Mouse (Mus musculus): ENCODE measurements at regions not wholly inside any gene's neighbourhood (a gene's known extent, or its start where the extent isn't known, plus 50 kb on each side); places are given as distances from the start of the nearest gene placed in this dataset.
"Not testable (repeated sequence)": the region's sequence is repeated elsewhere in the genome, so short reads cannot be mapped to it uniquely, and the experiment has no call there.

DNA sequence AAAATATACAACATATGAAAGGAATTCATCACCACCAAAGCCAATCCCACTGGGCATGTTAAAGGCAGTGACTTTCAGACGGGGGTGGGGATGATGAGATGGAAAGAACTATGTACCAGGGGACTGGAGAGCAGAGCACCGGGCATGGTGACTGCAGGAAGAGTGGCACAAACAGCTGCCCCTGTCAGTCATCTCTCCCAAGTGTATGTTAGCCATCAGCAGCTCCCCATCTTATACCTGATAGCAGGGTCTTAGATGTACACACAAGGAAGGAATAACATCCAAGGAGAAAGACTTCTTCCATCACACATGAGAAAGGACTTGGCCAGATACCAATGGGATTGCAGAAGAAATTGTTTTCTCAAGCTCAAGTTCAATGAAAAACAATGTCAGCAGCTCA, 257.2 kb downstream of the Nuak1 start:
- no peak for DNase-seq (ENCODE audit: low spot score)

DNA sequence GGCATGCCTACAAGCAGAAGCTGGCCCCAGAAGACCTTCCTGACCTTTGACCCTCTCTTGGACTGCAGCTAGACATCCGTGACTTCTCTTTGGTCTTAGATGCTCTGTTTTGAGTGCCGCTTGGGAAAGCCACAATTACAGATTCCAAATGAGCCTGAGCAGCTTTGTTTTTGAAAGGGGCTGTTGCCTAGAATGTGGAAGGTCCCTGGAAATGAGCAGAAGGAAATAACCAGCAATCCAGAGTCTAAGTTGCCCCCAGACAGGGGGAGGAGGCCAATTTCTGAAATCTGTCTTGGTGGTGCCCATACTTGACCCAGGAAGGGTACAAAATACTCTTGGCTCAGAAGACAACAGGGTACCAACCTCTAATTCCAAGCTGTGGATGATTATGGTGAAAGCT, 253.9 kb downstream of the Nuak1 start:
- peak; percentile 62 for DNase-seq (ENCODE audit: low spot score)

DNA sequence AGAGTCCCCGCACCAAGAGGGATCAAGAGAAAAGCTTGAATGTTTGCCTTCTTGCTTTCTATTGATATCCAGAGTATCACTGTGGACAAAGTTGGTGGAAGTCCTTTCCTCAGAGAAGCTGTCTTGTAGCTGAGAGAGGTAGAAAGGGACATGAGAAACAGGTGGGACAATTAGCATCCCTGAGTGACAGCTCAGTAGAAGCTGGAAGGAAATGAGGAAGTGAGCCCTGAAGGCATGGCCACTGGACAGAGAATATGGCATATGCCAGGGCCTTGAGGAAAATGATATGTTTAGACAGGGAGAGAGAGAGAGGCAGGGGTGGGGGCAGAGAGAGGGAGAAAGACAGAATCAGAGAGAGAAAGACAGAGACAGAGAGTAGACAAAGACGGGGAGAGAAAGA, 241.4 kb downstream of the Nuak1 start:
- no peak for DNase-seq (ENCODE audit: low spot score)

DNA sequence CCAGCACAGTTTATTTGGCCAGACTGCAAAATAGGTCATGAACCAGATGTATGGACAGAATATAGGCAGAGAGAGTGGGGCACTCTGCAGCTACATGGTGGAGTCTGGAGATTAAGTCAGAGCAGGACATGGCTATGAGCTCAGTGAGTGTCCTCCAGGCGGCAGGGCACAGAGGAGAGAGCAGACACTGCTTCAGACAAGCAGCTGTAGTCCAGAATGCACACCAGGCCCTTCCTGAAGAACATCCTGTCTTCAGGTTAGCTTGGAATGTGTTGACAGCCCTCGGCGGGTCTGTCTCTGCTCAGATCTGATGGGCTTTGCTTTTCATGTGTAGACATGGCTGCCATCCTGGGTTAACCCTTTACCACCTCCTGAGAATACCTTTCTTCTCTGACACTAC, 238.6 kb downstream of the Nuak1 start:
- DNase-seq (ENCODE audit: low spot score): peak; percentile 32

- DNase-seq (ENCODE audit: low spot score): no peak
These were observed 228.2 kb downstream of the Nuak1 start for GRCm38 (mm10) chr10:84212096-84212785.

GRCm38 (mm10) chr10:84214812-84215211, 225.6 kb downstream of the Nuak1 start:
- DNase-seq (ENCODE audit: low spot score): no peak

GRCm38 (mm10) chr10:84229224-84229921, 211.0 kb downstream of the Nuak1 start:
- no peak for DNase-seq (ENCODE audit: low spot score)

- DNase-seq (ENCODE audit: low spot score): no peak
These were observed 210.2 kb downstream of the Nuak1 start for GRCm38 (mm10) chr10:84230011-84230781.

GRCm38 (mm10) chr10:84235006-84235405, 205.4 kb downstream of the Nuak1 start:
- DNase-seq (ENCODE audit: low spot score): no peak

- no peak for DNase-seq (ENCODE audit: low spot score)
These were observed 204.2 kb downstream of the Nuak1 start for GRCm38 (mm10) chr10:84236236-84236635.

GRCm38 (mm10) chr10:84238279-84238963, 202.0 kb downstream of the Nuak1 start:
- DNase-seq (ENCODE audit: low spot score): no peak

DNA sequence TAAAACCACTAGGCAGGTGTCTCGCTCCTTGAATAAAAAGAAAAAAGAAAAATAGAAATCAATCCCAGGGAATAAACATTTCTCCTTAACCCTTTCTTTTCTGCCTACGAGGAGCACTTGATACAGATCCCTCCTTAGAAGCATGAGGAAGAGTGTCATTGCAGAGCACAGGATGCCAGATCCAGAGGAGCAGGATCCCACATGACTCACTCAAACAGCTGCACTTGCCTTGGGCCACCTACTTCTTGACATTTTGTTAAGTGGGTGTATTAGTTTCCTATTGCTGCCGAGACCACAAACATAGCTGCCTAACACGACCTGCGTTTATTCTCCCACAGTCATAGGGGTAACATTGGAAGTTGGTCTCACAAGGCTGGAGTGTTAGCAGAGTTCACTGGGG, 197.1 kb downstream of the Nuak1 start:
- no peak for DNase-seq (ENCODE audit: low spot score)

DNA sequence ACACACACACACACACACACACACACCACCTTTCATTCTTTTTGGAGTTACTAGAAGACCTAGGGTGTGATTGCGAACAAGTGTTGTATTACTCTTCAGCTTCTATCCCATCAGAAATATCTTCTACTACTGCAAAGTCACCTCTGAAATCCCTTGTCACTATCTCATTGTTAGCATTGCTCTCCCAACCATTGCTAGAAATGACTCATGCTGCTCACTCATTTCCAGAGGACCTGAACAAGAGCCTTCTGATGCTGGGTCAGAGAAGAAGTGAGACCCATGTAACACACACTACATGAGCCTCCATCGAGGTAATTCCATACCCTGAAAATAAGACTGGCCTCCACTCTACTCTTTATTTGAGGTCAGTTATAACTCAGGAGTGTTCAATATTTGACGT, 191.1 kb downstream of the Nuak1 start:
- DNase-seq (ENCODE audit: low spot score): no peak

DNA sequence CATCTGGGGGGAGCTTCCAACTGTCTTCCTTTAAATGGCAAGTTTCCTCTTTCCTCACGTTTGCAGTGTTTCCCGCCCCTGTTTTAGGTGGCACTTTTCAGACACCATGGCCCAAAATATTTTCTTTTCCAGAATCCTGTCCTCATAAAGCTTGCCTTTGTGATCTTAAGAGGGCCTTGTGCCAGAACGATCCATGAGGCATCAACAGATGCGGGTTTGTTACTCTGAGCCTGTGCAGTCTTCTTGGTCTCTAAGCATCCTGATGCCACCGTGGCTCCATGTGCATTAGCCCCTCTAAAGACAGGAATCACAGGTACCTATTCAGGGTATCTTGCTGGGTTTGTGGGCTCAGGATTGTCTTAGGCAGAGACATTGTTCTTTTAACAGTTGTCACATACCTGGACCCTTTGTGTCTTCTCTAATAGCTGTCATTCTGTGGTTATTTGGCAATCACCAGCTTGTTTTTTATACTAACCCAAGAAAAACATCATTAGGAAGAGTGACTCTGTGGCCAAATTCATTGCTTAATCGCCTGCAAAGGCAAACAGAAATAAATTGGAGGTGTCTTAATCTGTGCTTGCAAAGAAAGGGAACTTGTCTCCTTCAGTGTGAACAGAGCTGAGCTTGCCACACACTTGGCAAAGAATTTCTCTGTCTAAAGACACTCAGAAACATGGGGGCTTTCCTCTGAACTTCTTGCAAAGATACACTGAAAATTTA, 179.3 kb downstream of the Nuak1 start:
- no peak for DNase-seq (ENCODE audit: low spot score)

DNA sequence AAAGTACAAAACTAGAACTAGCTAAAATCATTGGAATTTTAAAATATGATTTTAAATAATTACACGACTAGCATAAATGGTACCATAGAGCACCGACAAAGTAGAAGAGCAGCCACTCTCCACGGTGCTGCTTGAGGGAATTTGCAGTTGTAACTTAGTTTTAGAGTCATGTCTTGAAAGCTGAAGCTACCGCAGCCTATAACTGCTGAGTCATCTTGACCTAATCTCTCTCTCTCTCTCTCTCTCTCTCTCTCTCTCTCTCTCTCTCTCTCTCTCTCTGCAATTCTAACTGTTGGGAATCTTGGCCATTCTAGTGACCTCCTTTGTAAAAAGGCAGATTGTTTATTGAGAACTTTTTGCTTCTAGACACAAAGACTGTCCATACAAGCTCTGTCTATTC, 177.5 kb downstream of the Nuak1 start:
- DNase-seq (ENCODE audit: low spot score): no peak

GRCm38 (mm10) chr10:84285832-84286506, 154.4 kb downstream of the Nuak1 start:
- peak; percentile 26 for DNase-seq (ENCODE audit: low spot score)

- DNase-seq (ENCODE audit: low spot score): no peak
These were observed 146.0 kb downstream of the Nuak1 start for GRCm38 (mm10) chr10:84294422-84294821.

DNA sequence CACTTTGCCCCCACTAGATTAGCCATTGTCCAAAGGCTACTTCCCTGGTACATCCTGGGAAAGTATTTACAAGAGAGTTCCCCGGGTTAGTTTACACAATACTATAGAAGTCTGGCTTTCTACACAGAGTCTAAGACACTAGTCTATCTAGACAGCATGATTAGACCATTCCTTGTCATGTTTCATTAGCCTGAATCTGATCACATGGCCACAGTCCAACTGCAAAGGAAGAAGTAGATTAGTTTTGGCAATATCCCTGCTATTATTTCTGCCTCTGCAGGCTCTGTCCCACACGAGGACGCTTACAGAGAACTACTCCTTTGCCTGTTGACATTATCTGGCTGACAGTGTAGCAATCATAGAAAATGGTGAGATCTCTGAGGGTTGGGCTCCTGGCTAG, 144.2 kb downstream of the Nuak1 start:
- DNase-seq (ENCODE audit: low spot score): no peak

- no peak for DNase-seq (ENCODE audit: low spot score)
These were observed 138.8 kb downstream of the Nuak1 start for GRCm38 (mm10) chr10:84301561-84301960.

GRCm38 (mm10) chr10:84302821-84303520, 137.4 kb downstream of the Nuak1 start:
- no peak for DNase-seq (ENCODE audit: low spot score)

DNA sequence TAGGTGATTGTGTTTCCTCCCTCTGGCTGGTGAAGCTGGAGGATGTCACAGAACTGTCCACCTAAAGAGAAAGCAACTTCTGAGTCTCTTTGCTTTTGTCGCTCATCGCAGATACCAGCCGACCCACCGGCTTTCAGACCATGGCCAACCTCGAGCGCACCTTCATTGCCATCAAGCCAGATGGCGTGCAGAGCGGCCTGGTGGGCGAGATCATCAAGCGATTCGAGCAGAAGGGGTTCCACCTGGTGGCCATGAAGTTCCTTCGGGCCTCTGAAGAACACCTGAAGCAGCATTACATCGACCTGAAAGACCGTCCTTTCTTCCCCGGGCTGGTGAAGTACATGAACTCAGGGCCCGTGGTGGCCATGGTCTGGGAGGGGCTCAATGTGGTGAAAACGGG, 131.7 kb downstream of the Nuak1 start:
- not testable (repeated sequence) for DNase-seq (ENCODE audit: low spot score)
